Mouse (Mus musculus) ovary, adult 18-20 months (tissue): ENCODE data around the gene Patj.
"Not testable (repeated sequence)": the region's sequence is repeated elsewhere in the genome, so short reads cannot be mapped to it uniquely, and the experiment has no call there.

Source experiments
- DNase-seq: peaks from one replicate; pipeline ENCODE4 v3.0.0; 2022; ENCODE audit warnings: low spot score, mixed read lengths

Gene Patj

GRCm38 (mm10) chr4:98577957-98578541, 182.5 kb downstream of the Patj start:
- no peak for DNase-seq

- DNase-seq: no peak
Measured at GRCm38 (mm10) chr4:98581456-98581855, 185.9 kb downstream of the Patj start.

GRCm38 (mm10) chr4:98584023-98584422, 188.4 kb downstream of the Patj start:
- DNase-seq: no peak

GRCm38 (mm10) chr4:98586303-98586702, 190.7 kb downstream of the Patj start:
- DNase-seq: no peak

- DNase-seq: no peak
Measured at GRCm38 (mm10) chr4:98587686-98588085, 192.1 kb downstream of the Patj start.

GRCm38 (mm10) chr4:98593961-98594360, 198.4 kb downstream of the Patj start:
- DNase-seq: no peak

GRCm38 (mm10) chr4:98598546-98598971, 203.0 kb downstream of the Patj start:
- DNase-seq: no peak

- no peak for DNase-seq
Measured at GRCm38 (mm10) chr4:98599358-98599757, 203.8 kb downstream of the Patj start.

GRCm38 (mm10) chr4:98603131-98603530, 207.5 kb downstream of the Patj start:
- no peak for DNase-seq

- DNase-seq: no peak
Measured at GRCm38 (mm10) chr4:98610501-98610900, 214.9 kb downstream of the Patj start.

- no peak for DNase-seq
Measured at GRCm38 (mm10) chr4:98614395-98614794, 218.8 kb downstream of the Patj start.

- no peak for DNase-seq
Measured at GRCm38 (mm10) chr4:98619199-98619598, 223.6 kb downstream of the Patj start.

- no peak for DNase-seq
Measured at GRCm38 (mm10) chr4:98620986-98621784, 225.6 kb downstream of the Patj start.

- no peak for DNase-seq
Measured at GRCm38 (mm10) chr4:98622180-98622579, 226.6 kb downstream of the Patj start.

GRCm38 (mm10) chr4:98622996-98623673, 227.6 kb downstream of the Patj start:
- DNase-seq: no peak

- DNase-seq: no peak
Measured at GRCm38 (mm10) chr4:98628286-98628685, 232.7 kb downstream of the Patj start.

- DNase-seq: not testable (repeated sequence)
Measured at GRCm38 (mm10) chr4:98629217-98629616, 233.6 kb downstream of the Patj start.

GRCm38 (mm10) chr4:98635140-98635837, 239.7 kb downstream of the Patj start:
- no peak for DNase-seq

GRCm38 (mm10) chr4:98638731-98639130, 243.1 kb downstream of the Patj start:
- DNase-seq: no peak

GRCm38 (mm10) chr4:98653650-98654049, 258.1 kb downstream of the Patj start:
- no peak for DNase-seq

- DNase-seq: no peak
Measured at GRCm38 (mm10) chr4:98654419-98654821, 258.8 kb downstream of the Patj start.

- no peak for DNase-seq
Measured at GRCm38 (mm10) chr4:98656759-98657158, 261.2 kb downstream of the Patj start.
